Mouse (Mus musculus) lung, adult 2 months (tissue): Measurements from ENCODE around the gene Arhgap15. TPM values are rescaled to one million over a fixed set of nuclear protein-coding genes. Genes with fewer than 3 reads are reported as not detected.

ENCODE experiments used
- DNase-seq: peaks from one replicate; pipeline ENCODE4 v3.0.0; 2022
- H3K4me1 ChIP-seq: fragments of 200-500 bp; 2 replicates; pipeline ENCODE4 v1.6.1; 2011; ENCODE audit warnings: low read length; ENCODE audit not compliant: control insufficient read depth, insufficient read depth
- H3K4me3 ChIP-seq: fragments of 200-500 bp; replicated peaks from 2 replicates; pipeline ENCODE3; 2011; ENCODE audit warnings: low read depth, mild to moderate bottlenecking, control low read depth, low read length; ENCODE audit errors: extremely low read depth
- CTCF ChIP-seq: fragments of 200-500 bp; IDR thresholded peaks from 2 replicates; pipeline ENCODE4 v1.5.1; 2011; ENCODE audit warnings: mild to moderate bottlenecking, low read length, control low read depth; ENCODE audit not compliant: insufficient read depth
- POLR2A ChIP-seq: fragments of 200-500 bp; IDR thresholded peaks from 2 replicates; pipeline ENCODE4 v1.6.1; 2011; ENCODE audit warnings: low read depth, mild to moderate bottlenecking, control low read depth, low read length, borderline replicate concordance; ENCODE audit errors: extremely low read depth
- WGBS: fragments of 180-500 bp; shearing (Covaris S2); methylation state at CpG from one replicate; pipeline ENCODE4 v1.1.7; 2018; 5-methylcytosine and 5-hydroxymethylcytosine counted together
- polyA plus RNA-seq: library from polyadenylated mRNA; depleted of rRNA; stranded (reverse); fragments of >200 nt; gene quantifications from 2 replicates; pipeline ENCODE4 v1.2.3, GENCODE M21; 2012

Gene Arhgap15
- polyA plus RNA-seq, 1 experiment = 1.8 TPM

- no peak for DNase-seq
- TF ChIP-seq POLR2A = no peak
- TF ChIP-seq CTCF = no peak
- Histone ChIP-seq H3K4me1 (no peaks in the 10 kb centered on the region), H3K4me3 (no peak overlapping the region)
- WGBS = 79% methylated on average over 4 of the region's 4 CpGs
These were observed 418.1 kb downstream of the Arhgap15 start for GRCm38 (mm10) chr2:44166716-44167115.

DNA sequence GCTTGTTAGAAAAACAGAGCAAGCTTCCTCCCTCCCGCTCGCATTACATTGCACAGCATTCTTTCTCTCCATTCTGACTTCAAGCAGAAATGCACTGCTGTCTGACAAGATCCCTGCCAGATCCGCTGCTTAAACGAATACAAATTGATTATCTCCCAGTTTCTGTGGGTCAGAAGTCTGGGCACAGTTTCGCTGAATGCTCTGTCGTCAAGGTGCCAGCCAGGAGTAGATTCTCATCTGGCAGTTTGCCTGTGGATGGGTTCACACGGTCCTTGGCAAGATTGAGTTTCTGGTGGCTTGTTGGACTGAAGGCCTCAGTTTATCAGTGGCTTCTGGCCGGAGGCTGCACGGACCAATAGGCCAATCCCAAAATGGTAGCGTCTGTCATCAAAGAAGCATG lies 435.9 kb downstream of the Arhgap15 start:
- DNase-seq = no peak
- 75% methylated on average over 10 of the region's 10 CpGs for WGBS
- no peak overlapping the region for H3K4me3 ChIP-seq
- TF ChIP-seq CTCF (no peak), POLR2A (no peak)
- H3K4me1 ChIP-seq = no peaks in the 10 kb centered on the region

- TF ChIP-seq CTCF (no peak), POLR2A (no peak)
- no peaks in the 10 kb centered on the region for H3K4me1 ChIP-seq
- no peak for DNase-seq
- no peak overlapping the region for H3K4me3 ChIP-seq
- WGBS = 86% methylated on average over 9 of the region's 9 CpGs
These were observed 442.1 kb downstream of the Arhgap15 start for GRCm38 (mm10) chr2:44190749-44191148.

DNA sequence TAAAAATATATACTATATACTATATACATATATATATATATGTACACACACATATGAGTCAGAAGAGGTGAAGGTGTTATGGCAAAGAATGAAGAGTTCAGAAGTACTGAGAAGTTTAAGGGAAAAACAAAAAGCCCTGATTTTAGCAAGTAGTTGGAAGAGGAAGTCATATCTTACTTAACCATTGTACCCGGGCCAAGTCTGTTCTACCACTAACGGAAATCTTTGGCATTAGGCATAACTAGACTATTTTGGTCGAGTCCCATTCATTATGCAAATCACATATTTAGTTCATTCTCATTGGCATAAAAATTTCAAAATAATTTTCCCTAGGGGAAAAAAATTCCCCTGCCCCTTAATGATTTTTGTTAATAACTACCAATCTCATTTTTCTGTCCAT lies 443.4 kb downstream of the Arhgap15 start:
- H3K4me3 ChIP-seq = no peak overlapping the region
- TF ChIP-seq POLR2A (no peak), CTCF (no peak)
- 49% methylated on average over 3 of the region's 3 CpGs for WGBS
- H3K4me1 ChIP-seq = no peaks in the 10 kb centered on the region
- no peak for DNase-seq

DNA sequence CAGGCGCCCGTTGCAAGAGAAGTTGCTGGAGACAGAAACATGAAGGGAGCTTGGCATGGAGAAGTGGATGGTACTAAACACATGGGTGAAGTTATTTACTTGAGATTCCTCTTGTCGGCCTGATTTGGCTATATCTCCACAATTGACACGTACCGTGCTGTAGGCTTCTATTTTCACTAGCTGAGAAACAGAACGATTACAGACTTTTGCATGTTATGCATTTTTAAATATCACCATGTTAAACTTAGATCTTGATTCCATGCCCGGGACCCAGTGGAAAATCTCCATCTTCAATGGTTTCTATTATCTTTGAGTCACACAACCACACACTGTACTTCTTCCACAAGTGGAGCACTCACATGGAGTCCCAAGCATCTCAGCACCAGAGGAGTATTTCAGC lies 466.9 kb downstream of the Arhgap15 start:
- DNase-seq = no peak
- H3K4me3 ChIP-seq = no peak overlapping the region
- 91% methylated on average over 7 of the region's 7 CpGs for WGBS
- TF ChIP-seq CTCF = no peak
- no peak for TF ChIP-seq POLR2A
- H3K4me1 ChIP-seq = no peaks in the 10 kb centered on the region

DNA sequence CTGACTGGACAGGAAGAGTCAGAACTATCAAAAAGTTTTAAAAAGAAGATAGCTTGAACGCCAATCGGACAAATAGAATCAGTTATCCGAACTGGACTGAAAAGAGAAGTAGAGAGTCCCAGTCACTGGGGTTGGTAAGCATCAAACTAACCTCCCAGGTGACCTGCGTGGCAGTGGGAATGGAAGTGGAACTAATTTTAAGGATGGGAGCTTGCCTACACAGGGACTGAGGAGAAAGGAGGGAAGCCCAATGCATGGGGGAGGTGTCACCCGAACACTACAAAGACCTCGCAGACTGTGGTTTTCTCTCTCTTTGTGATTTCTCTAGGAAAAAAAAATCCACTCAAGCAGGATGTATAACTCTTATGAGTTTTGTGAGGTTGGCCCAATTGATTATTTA lies 469.2 kb downstream of the Arhgap15 start:
- 89% methylated on average over 6 of the region's 6 CpGs for WGBS
- Histone ChIP-seq H3K4me1 (no peaks in the 10 kb centered on the region; the same call in 1 of the 2 replicates), H3K4me3 (no peak overlapping the region)
- TF ChIP-seq POLR2A (no peak), CTCF (no peak)
- DNase-seq = no peak

GRCm38 (mm10) chr2:44218317-44218716 lies 469.7 kb downstream of the Arhgap15 start:
- WGBS = 58% methylated on average over 8 of the region's 8 CpGs
- H3K4me1 ChIP-seq = no peaks in the 10 kb centered on the region; the same call in 1 of the 2 replicates
- no peak overlapping the region for H3K4me3 ChIP-seq
- no peak for TF ChIP-seq POLR2A
- no peak for TF ChIP-seq CTCF
- DNase-seq = no peak

- 37% methylated on average over 2 of the region's 2 CpGs for WGBS
- DNase-seq = no peak
- TF ChIP-seq CTCF = no peak
These were observed 473.1 kb downstream of the Arhgap15 start for GRCm38 (mm10) chr2:44221686-44222085.

GRCm38 (mm10) chr2:44222176-44222753 lies 473.6 kb downstream of the Arhgap15 start:
- no peak for DNase-seq
- H3K4me1 ChIP-seq = no peaks in the 10 kb centered on the region; the same call in 1 of the 2 replicates

More at GRCm38 (mm10) chr2:44221686-44222085, 473.1 kb downstream of the Arhgap15 start:
- Histone ChIP-seq H3K4me1 (no peaks in the 10 kb centered on the region; the same call in 1 of the 2 replicates), H3K4me3 (no peak overlapping the region)

DNA sequence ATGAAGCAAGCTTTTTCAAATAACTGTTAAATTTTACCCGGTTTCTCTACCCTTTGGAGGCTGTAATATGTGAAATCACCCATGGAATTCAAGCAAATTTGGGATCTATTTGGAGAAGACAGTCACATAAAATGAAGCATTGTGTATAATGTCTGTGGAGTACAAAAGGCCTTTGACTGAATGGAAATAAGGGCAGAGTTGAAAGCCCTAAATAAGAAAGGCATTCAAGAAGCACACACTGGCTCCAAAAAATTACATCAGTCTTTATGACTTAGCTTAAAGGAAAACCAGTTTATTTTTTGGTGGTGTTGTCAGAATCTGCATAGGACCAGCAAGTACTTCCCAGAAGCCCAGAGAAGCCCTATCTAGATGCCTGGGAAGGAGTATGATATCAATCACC lies 486.2 kb downstream of the Arhgap15 start:
- WGBS = 88% methylated on average over 1 of the region's 1 CpGs
- no peak for TF ChIP-seq POLR2A
- no peak for TF ChIP-seq CTCF
- H3K4me3 ChIP-seq = no peak overlapping the region
- H3K4me1 ChIP-seq = no peaks in the 10 kb centered on the region
- DNase-seq = no peak

More at GRCm38 (mm10) chr2:44222176-44222753, 473.6 kb downstream of the Arhgap15 start:
- H3K4me3 ChIP-seq = no peak overlapping the region
- no peak for TF ChIP-seq POLR2A
- TF ChIP-seq CTCF = no peak
- WGBS = 30% methylated on average over 6 of the region's 6 CpGs
